Mouse (Mus musculus) small intestine, adult 2 months (tissue): Measurements from ENCODE around the gene Cbfa2t3.

ENCODE experiments used
- CTCF ChIP-seq: fragments of 200-500 bp; IDR thresholded peaks from 2 replicates; pipeline ENCODE4 v1.5.1; 2012; ENCODE audit warnings: low read depth, mild to moderate bottlenecking, control low read depth, inconsistent platforms, low read length, moderate library complexity, mixed read lengths; ENCODE audit not compliant: insufficient replicate concordance, insufficient read length; ENCODE audit errors: extremely low read depth
- POLR2A ChIP-seq: fragments of 200-500 bp; IDR thresholded peaks from 2 replicates; pipeline ENCODE4 v1.6.1; 2012; ENCODE audit warnings: low read depth, mild to moderate bottlenecking, control low read depth, inconsistent platforms, low read length, moderate library complexity

DNA sequence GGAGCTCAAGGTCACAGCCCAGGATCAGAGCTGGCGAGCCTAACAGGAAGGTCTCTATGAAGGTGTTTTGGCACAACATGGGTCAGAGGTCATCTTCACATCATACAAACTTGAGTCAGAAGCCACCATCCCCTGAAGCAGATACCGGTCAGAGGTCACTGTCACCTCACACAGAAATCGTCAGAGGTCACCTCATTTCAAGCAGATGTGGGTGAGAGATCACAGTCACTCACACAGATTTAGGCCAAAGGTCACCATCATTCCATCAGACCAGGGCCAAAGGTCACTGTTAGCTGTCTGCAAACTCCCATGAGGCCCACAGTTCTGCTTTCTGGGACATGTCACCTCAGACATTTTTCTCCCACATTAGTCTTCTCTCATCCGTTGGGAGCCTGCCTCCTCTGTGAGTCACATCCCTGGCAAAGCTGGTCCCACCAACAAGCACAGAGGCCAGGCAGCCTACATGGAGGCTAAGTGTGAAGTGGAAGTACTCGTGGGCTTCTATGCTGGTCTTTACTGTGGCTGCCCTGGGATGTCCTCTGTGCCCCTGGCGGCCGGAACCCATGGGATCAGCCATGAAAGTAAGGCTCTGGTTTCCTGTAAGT lies 3.4 kb downstream of the Cbfa2t3 start:
- TF ChIP-seq CTCF (no peak), POLR2A (no peak)
